Mouse (Mus musculus): ENCODE data around the gene Vcp.

DNA sequence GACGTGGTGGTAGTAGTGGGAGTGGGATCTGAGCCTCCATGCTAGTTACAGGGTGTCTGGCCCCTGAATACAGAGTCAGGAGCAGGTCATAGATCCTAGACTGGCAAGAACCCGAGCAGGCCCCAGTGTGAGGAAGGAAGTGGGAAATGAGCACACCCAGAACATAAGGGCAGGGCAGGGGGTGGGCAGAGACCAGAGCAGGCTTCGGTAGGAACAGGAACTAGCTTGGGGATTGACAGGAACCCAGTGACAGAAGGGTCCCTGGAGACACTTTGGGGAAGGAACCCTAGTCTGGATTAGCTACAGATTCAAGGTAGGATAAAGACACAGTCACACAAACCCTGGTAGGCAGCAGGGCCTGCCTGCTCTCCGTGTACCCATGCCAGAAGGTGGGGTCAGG, 44.4 kb upstream of the Vcp start:
- TF ChIP-seq CTCF (IDR thresholded peaks at IDR 0.05; ENCODE audit: extremely low read depth, insufficient read depth, insufficient read length, insufficient replicate concordance) (no peak), POLR2A (IDR thresholded peaks at IDR 0.05; ENCODE audit: low read depth, low read length) (no peak)

Data from spleen, adult 2 months (tissue).